Mouse (Mus musculus): ENCODE measurements around the gene Eps8.

Gene Eps8

DNA sequence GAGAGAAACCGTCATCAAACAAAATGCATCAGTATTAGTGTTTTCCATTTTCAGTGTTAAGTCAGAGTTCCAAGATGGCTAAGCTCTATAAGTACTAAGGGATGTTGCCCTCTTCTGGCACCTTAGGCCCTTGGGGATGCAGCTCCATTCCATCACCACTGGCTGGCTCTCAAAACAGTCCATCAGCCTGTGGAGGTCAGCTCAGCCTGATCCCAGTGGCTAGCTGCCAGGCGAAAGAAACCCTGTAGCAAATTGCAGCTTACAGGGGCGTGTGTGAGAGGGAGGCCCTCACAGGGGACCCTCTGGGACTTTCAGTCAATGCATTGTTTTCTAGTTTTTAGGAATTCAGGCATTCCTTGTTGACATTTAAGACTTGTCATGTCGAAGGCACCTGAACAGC, 40.8 kb downstream of the Eps8 start:
- no peak for ATAC-seq (ENCODE audit: low TSS enrichment)

DNA sequence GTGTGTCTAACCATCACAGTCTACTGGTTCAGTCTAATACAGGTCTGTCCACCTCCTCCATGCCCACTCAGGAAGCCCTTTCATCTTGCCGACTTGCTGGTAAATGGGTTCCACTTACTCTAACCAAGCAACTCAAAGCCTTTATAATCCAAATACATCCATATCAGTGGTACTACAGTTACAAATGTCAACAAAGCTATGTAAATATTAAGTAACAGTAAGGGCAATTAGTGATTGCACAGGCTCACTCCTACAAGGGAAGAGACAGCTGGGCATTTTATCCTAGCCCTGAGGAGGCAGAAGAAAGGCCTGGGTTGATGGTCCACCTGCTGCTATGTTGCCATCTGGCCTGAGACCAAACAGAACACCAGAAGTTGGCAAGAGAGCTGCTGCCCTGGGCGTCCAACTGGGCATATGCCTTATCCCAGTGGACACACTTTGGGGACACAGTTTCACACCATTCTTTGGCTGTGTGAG, 42.6 kb downstream of the Eps8 start:
- no peak for ATAC-seq (ENCODE audit: low TSS enrichment)

DNA sequence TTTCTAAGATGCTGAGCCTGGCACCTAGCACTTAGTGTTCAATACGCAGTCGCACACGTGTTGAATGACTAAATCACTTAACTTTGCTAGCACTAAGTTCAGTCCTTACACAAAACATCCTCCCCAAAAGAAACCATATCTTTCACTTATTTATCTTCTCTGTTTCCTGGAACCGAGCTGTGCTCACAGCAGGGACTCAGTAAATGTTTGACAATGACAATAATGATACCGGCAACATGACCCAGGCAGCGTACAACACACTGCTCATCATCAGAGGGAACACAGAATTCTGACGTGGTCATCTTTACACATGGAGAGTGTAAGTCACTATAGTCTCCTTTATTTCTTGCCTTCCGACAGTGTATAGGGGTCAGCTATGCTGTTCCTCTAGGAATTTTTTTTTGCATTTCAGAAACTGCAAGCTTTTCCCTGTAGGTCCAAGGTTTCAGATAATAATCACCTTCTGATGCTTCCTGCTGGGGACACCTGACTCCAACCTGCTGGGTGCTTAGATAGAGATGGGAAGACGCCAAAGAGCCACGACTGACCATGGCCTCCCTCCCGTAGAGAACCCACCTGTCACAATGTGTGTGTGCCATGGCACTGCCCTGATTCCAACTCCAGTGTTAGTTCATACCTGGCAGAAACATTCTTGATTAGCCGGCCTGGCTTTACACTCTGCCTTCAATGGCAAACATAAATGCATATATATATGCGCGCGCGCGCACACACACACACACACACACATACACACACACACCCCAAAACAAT, 46.3 kb downstream of the Eps8 start:
- ATAC-seq (ENCODE audit: low TSS enrichment), result no peak

DNA sequence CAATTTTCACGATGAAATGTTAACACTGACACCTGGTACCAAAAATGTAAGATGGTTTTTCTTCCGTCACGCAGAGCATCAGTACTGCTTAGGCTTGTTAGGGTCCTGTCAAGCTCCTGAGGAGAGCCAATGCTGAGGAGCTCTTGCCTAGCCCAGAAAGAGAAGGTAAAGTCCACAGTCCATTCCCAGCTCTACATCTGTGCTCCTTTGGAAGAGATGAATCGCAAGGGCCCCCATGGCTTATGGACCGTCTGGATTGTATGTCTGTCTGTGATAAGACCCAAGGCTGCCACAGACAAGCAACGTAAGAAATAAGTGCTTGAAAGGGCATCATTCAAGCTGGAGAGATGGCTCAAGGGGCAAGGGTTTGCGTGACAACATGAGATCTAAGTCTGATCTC, 48.1 kb downstream of the Eps8 start:
- no peak for ATAC-seq (ENCODE audit: low TSS enrichment)

GRCm38 (mm10) chr6:137604417-137605248, 50.0 kb downstream of the Eps8 start:
- ATAC-seq (ENCODE audit: low TSS enrichment), result no peak

DNA sequence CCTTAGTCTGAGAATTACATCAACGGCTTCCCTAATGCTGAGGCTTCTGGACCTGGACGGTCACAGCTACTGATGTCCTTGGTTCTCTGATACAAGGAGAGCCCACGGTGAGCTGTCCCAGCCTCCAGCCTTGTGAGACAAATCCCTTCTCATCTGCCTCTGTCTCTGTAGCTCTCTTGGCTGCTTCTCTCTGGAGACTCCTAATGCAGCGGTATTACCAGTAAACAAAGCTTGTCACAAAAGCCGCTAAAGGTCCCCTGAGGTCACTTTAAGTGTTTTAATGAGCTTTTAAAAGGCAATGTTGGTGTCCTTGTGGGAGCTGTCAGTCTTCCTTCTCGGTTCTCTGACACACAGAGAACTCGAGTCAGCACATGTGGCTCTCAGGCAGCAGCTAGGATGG, 56.4 kb downstream of the Eps8 start:
- no peak for ATAC-seq (ENCODE audit: low TSS enrichment)

- ATAC-seq (ENCODE audit: low TSS enrichment), result no peak
These were observed 57.1 kb downstream of the Eps8 start for GRCm38 (mm10) chr6:137597442-137598058.

- ATAC-seq (ENCODE audit: low TSS enrichment), result no peak
These were observed 62.1 kb downstream of the Eps8 start for GRCm38 (mm10) chr6:137592582-137592981.

- ATAC-seq (ENCODE audit: low TSS enrichment), result no peak
These were observed 65.4 kb downstream of the Eps8 start for GRCm38 (mm10) chr6:137589245-137589618.

DNA sequence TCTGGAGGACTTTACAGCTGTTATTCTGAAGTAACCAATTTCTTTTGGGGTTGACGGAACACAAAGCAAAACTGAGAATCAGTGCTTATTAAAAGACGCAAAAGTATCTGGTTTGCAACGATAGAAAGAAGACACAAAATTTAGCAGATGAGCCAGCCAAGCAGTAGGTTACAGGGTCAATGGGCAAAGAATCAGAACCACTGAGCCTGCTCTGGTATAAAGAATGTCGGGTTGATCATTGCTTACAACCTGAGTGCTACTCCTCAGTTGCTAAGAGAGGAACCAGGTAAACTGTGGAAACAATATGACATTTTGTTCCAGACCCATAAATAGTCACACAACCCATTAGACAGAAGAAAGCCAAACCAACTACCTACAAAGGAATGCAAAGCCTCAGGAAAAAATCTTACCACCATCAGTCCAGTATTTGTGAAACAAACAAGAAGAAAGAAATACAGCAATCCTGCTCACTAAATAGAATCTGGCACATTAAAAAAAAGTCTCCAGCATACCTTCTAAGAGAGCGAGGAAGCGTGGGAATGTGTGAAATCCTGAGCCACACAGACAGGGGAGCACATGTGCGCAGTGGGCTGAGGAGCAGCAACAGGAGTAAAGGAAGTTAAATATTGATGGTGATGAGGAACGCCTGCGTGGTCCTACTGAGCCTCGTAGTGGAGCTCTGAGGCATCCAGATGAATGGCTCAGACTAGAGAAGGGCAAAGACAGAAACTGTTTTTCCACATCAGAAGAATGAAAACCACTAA, 66.0 kb downstream of the Eps8 start:
- peak; percentile 98 for ATAC-seq (ENCODE audit: low TSS enrichment)

GRCm38 (mm10) chr6:137587866-137588265, 66.8 kb downstream of the Eps8 start:
- no peak for ATAC-seq (ENCODE audit: low TSS enrichment)

- no peak for ATAC-seq (ENCODE audit: low TSS enrichment)
These were observed 69.4 kb downstream of the Eps8 start for GRCm38 (mm10) chr6:137585229-137585628.

DNA sequence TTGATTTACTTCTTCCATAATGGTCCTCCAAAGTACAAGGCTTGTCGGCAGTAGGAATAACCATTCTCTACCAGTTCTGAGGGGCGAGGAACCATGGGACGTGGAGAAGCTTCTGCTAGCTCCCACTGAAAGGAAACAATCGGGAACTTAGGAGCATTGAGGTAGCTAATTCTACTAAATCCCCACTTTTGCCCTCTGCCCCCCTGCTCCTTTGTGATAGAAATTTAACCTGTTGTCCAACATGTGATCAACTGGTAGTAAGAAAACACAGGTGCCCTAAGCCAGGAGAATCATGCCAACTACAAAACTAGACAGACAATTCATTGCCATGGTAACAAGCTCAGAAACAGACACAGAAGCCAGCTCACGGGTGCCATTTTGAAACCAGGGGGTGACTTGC, 71.6 kb downstream of the Eps8 start:
- ATAC-seq (ENCODE audit: low TSS enrichment), result no peak

DNA sequence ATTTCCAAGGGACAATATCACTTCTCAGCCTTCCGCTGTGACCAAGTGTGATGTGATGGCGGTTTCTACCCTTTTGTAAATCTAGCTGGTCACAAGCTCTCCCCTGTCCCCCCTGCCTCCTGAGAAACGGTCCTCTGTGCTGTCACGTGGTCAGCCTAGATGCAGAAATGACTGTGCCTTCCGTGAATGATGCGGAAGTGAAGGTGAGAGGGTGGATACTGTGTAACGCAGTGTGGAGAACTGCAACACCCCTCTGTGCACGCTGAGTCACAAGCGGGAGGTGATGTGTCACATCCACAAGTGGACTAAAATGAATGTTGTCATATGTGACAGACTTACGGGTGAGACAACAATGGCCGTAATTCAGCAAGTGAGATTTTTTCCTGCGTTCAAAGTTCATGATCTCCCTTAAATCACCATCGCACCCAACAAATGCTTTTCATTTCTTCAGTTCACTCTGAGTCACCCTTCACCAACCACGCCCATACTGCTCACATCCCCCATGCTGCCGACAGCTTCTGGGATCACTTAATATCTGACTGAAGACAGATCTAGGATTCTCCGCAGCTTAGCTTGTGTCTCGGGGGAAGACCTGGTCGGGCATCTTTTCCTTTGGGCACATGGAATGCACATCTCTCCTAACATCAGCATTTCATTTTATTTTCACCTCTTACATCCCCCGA, 72.3 kb downstream of the Eps8 start:
- no peak for ATAC-seq (ENCODE audit: low TSS enrichment)

DNA sequence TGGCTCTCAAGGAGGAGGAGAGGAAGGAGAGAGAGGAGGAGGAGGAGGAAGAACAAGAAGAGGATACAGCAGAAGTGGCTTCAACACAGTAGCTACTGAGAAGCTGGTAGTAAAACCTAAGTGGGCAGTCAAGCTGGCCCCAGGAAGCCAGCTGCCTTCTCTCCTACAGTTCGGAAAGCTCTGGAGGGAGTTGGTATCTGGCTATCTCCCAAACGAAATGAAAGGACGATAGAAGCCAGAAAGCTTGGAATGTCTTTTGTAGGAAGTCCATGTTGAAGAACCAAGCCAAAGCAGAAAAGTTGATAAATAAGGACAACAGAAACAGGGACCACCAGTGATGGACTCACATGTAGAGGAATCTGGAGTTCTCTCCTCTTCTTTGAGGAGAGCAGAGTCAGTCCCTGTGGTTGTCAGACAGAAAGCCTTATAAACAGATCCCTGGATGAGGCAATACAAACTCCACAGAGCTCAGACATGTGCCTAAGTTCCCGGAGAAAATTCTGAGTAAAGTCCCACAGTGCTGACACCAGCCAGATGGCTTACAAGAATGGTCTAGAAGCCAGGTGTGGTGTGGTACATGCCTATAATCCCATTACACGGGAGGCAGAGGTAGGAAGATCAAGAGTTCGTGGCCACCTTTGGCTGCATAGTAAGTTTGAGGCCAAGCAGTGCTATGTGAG, 73.2 kb downstream of the Eps8 start:
- ATAC-seq (ENCODE audit: low TSS enrichment), result no peak

GRCm38 (mm10) chr6:137580503-137580902, 74.2 kb downstream of the Eps8 start:
- ATAC-seq (ENCODE audit: low TSS enrichment), result no peak

DNA sequence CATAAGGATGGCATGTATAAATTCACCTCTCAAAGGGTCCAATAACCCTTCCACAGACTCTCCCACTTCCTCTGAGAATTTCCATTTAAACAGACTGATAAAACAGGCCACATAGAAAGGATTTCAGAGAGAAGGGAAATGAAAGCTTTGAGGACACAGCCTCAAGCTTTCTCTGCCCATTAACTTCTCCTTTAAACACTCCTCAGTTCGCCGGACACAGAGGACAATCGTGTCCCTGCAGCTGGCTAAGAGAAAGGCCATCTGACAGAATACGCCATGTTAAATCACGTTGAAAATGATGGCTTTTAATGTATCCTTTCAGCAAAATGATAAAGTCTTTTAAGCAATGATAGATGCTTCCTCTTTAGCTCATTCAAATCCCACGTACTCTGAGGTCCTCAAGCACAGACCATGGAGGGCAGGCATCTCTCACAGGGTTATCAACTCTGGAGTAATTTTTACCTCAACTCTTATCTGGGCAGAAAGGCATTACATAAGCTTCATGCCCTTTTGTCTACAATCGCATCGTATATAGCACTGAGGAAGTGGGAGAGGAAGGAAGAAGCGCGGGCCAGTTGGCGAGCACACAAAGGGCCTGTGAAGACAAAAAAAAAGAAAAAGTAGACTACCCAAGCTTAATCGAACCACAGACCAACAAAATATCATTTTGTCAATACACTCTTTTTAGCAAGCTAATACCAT, 77.9 kb downstream of the Eps8 start:
- no peak for ATAC-seq (ENCODE audit: low TSS enrichment)

GRCm38 (mm10) chr6:137576091-137576490, 78.6 kb downstream of the Eps8 start:
- ATAC-seq (ENCODE audit: low TSS enrichment), result no peak

DNA sequence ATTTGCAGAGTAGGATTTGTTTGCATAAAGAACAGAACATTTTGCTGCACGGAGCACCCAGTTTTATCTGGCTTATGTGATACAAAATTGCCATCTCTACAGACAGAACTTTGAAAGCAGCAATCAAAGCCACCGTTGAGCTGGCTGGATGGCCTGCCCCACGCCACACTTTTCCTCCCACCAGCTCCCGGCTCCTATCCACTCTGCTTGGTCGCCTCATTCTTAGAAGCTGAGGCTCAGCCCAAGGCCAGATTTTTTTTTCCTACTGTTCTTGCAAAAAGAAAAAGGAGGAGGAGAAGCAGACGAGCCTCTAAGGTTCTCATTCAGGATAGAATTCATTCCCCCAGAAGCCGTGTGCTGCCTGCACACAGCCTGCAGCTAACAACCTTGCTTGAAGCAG, 80.8 kb downstream of the Eps8 start:
- ATAC-seq (ENCODE audit: low TSS enrichment), result peak; percentile 53; the same call in 1 of the 2 replicates

GRCm38 (mm10) chr6:137570718-137571131, 84.0 kb downstream of the Eps8 start:
- no peak for ATAC-seq (ENCODE audit: low TSS enrichment)

Measured in frontal cortex, adult (tissue).